Mouse (Mus musculus) ovary, postnatal 36 days (tissue): ENCODE measurements around the gene Cd160.

Experiments used
- DNase-seq: peaks from one replicate; pipeline ENCODE4 v3.0.0; 2022; ENCODE audit warnings: low spot score, mixed read lengths

The Cd160 gene

DNA sequence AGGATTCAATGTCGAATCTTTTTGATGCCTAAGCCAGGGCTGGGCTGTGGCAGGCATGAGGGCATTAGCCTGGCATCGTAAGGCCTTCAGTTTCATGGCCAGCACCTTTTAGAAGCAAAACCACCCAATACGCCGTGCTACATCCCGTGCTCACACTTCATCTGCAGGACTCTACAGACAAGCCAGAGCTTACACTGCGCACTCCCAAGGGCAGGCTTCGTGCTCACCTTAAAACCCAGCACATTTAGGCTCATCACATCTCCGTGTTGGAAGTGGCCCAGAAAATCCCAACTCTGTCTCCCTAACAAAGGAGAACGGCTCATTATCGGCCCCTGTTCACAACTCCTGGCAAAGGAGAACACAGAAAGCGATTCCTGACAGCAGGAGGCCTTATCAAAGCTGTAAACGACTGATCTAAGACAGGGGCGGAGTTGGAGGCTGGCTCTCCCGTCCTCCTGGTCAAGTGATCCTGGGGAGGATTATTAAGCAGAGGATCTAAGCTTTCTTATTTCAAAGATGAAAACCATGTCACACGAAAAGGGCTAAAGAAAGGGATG is 765 bp downstream of the Cd160 start:
- DNase-seq, result no peak

- DNase-seq, result no peak
These were observed 3.9 kb downstream of the Cd160 start for GRCm38 (mm10) chr3:96825261-96825660.

- DNase-seq, result no peak
These were observed 4.5 kb downstream of the Cd160 start for GRCm38 (mm10) chr3:96824614-96825013.

DNA sequence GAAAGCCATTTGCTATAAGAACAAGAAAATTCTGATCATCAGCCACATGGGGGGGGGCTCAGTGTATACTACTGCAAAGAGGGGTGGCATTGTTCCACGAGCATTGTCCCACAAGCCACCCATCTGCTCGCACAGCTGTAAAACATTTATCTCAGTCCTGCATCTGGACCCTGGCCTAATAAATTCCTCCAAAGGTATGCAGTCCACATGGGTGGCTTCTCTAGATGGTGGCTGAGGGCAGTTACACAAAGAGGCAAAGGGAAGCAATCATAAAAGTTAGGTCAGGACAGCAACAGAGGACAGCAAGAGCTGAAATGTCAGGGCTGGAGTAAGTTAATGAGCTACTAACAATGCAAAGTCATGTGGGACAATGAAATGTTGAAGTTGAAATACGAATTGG is 5.5 kb downstream of the Cd160 start:
- no peak for DNase-seq

DNA sequence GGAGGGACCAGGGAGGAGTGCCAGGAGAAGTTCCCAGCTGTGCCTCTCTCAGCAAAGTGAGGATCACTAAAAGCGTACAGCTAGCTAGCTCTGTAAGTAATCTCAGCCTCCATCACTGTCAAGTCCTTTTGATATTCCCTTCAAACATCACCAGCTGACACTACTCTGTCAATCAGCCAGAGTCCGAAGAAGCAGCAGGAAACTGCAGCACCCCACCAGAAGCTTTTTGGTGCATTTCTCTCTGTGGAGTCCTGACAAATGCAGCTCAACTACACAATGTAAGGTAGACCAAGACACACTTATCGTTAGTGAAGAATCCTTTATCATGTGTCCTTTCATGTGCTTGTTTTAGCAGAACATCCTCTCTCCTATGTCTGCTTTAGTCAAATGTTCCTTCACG is 7.6 kb downstream of the Cd160 start:
- no peak for DNase-seq

GRCm38 (mm10) chr3:96820116-96820915 is 8.8 kb downstream of the Cd160 start:
- no peak for DNase-seq

DNA sequence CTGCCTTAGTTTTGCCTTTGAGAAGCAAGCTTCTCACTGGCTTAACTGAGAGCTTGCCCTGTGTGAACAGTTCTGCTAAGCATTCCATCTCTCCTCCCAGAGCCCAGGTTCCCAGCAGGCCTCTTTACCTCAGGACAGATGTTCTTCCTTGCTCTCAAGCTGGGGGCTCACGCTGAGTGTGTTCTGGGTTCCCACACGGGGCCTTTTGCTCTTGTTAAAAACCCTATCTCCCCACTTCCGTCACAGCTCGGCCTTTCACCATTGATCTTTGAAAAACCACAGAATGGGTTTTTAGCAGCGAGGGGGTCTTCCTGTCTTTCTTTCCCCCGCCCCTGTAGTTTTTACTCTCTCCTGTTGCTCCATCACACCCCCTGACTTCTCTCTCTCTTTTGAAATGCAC is 14.8 kb downstream of the Cd160 start:
- DNase-seq, result no peak

DNA sequence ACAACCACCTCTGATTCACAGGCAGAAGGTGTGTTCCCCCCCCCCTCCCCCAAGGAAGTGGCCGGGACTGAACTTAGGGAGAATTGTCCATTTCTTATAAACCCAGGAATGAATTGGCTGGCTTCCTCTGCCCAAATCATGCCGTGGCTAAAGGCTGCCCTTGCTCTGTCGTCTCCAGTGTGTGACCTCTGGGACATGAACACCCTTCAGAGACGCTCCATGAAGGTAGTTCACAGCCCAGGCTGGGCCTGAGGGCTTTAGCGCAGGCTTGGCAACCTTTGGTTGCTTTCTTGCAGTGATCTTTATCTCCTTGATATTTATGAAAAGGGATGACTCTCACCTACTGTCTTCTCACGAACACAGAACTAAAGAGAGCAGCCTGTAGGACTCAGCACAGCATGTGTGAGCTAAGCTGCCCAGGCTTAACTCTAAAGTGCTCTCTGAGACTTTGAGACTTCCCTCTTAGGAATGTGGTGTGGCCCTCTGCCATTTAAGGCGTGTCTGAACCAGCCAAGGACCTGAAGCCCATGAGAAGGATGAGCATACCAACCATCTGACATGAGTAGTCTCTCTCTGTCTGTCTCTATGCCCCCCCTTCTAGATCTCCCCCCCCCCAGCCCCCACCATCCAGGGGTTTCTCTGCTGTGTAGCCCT is 15.4 kb downstream of the Cd160 start:
- DNase-seq, result no peak

GRCm38 (mm10) chr3:96813106-96813505 is 16.0 kb downstream of the Cd160 start:
- DNase-seq, result peak; percentile 32

DNA sequence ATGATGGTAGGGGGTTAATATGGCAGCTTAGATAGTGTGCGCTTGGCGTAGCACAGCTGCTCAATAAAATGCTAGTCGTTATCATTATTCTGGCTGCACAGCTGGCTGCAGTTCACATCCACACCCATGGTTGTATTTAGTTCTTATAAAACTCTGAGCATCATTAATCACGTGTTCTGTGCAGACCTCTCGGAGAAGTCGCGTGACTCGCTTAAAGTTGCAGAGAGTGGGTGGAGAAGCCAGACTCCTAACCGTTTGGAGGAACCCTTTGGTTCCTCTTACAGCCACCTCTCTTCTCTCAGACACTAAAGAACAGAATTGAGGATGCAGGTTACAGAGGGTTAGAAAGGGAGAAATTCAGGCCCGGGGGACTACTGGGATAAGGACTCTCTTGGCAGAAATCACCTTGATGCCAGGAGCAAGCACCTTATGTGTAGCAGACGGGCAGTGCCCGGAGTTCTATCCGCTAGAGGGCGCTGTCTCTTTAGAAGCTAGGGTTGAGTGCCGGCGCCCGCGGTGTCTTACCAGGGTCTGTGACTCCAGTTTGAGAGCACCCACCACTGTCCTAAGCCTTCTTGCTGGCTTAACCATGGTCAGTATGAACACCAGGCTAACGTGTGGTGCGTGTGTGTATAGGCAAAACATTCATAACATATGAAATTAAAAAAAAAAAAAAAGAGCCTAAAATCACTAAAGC is 16.6 kb downstream of the Cd160 start:
- peak; percentile 72 for DNase-seq

- DNase-seq, result no peak
These were observed 17.9 kb downstream of the Cd160 start for GRCm38 (mm10) chr3:96811232-96811631.

DNA sequence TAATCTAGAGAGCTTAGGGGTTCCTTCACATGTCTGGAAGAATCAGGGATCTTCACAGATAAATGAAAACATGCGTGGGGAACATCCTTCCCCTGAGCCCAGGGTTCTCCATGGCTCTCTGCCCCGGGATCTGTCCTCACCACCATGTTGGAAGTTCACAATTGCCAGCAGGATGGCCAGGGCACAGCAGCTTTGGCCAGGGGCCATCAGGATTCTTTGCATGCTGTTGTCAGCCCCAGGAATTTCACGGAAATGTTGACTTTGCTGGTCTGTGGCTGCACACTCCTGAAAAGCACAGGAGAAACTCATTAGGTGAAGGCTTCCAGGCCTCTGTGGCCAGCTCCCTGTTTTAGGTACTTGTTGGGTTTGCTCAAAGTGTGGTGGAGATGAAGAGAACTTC is 20.5 kb downstream of the Cd160 start:
- no peak for DNase-seq

- DNase-seq, result no peak
These were observed 21.0 kb downstream of the Cd160 start for GRCm38 (mm10) chr3:96808136-96808535.

DNA sequence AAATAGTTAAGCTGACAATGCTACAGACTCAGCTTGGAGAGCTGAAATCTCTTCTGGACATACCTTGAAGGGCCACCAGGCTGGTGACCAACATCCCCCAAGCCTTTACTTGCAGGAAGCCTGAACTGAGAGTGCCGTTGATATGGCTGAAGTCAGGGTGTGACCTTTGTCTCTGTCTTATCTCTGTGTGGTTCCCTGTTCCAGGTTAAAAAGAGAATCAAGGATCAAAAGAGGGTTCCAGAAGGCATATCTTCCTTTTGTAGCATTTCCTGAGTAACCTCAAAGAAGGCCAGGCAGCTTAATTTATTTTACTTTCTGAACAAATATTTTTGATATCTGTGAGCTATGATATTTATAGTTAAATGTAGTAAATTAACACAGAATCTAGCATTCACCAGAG is 26.9 kb downstream of the Cd160 start:
- DNase-seq, result no peak

DNA sequence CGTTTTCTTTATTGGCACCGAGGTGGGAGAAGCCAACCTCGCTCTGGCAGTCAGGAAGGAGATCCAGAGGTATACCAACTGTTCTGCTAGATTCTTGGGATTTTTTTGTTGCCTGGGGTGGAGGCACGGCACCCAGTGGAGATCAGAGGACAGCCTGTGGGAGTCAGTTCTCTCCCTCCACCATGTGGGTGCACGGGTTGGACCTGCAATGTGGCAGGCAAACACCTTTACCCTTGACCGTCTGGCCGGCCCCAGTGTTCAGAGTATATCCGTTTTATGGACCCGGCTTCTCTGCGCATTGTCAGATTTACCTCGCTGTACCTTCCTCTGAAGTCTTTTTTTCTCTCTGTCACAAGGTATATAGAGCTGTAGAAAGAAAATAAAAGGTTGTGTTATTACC is 28.9 kb downstream of the Cd160 start:
- DNase-seq, result no peak

GRCm38 (mm10) chr3:96788506-96788905 is 40.6 kb downstream of the Cd160 start:
- DNase-seq, result no peak

- no peak for DNase-seq
These were observed 41.4 kb downstream of the Cd160 start for GRCm38 (mm10) chr3:96787784-96788183.

DNA sequence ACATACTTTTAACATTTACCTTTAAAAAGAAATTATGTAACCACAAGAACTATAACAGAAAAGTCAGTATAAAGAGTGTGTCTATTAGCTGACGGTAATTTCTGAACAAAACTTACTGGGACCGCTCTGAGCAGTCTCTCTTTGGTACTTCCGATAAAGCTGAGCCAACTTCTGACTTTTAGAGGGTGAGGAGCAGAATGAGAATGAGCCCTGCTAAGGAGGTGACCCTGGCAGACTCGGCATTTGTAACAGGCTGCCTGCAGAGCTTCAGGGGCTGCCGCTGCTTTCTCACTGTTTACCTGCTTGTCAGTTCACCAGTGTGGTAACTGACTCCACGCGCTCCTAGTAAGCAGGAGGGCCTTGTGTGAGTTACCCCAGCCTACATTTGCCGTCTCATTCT is 46.9 kb downstream of the Cd160 start:
- no peak for DNase-seq

DNA sequence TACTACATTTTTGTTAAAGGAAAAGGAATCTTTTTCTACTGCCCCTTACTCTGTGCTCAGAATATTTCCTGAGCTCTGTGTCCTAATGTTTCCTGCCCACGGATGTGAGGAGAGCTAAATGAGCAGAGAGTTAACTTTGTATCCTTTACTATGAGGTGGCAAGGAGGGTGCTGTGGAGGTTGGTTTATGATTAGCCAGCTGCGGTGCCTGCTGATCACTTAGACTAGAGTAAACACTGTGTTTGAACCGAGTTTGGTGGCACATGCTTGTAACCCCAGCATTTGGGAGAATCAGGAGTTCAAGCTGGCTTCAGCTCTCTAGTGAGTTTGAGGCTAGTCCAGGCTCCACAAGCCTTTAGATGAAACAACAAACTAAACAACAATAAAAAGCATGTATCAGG is 52.0 kb downstream of the Cd160 start:
- no peak for DNase-seq

- DNase-seq, result no peak
These were observed 56.2 kb downstream of the Cd160 start for GRCm38 (mm10) chr3:96772949-96773348.

DNA sequence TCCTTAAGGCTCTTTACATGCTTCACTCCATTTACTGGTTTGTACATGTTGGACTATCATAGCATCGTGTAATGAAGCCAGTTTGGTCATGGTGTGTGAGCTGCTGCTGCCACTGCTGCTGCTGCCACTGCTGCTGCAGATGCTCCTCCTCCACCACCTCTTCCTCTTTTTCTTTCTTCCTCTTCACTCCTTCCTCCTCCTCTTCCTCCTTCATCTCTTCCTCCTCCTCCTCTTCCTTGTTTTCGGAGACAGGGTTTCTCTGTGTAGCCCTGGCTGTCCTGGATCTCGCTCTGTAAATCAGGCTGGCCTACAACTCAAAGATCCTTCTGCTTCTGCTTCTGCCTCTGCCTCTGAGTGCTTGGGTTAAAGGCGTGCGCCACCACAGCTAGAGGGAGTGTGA is 59.2 kb downstream of the Cd160 start:
- no peak for DNase-seq

GRCm38 (mm10) chr3:96764528-96764927 is 64.6 kb downstream of the Cd160 start:
- DNase-seq, result no peak

GRCm38 (mm10) chr3:96759695-96760094 is 69.5 kb downstream of the Cd160 start:
- DNase-seq, result no peak
